Mouse (Mus musculus): ENCODE results near the gene Galntl6. TPM values are rescaled to one million over a fixed set of nuclear protein-coding genes. Genes with fewer than 3 reads are reported as not detected.

Gene Galntl6
- polyA plus RNA-seq, 1 experiment from 2014 or later = 1.2 TPM

DNA sequence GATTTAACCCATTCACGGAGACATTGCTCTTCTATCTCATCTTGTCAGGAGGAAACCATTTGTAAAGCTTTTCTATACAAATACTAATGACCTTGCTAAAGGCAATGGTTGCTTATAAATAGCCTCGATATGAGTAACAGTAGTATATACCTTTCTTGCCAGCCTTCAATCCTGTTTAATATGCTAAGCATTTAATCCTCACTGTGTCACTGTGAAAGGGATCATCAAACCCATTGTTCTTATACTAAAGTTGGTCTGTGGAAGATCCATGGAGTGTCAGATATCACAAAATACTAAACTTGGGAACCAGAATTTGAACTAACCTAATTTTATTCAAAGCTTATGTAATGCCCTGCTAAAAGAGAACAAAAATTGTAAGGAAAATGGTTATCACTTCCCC lies 8.0 kb downstream of the Galntl6 start:
- Histone ChIP-seq H3K27me3 (replicated peaks; ENCODE audit: control insufficient read depth, insufficient read depth, low read length) (no peaks in the 10 kb centered on the region), H3K4me3 (ENCODE audit: low read depth, low read length) (no peak overlapping the region), H3K9ac (ENCODE audit: low read depth, low read length) (no peak overlapping the region), H3K27ac (replicated peaks; ENCODE audit: low read depth, low read length) (no peak overlapping the region), H3K9me3 (ENCODE audit: control insufficient read depth, low read length) (no peaks in the 10 kb centered on the region), H3K4me2 (ENCODE audit: low read depth, low read length) (no peak overlapping the region), H3K4me1 (ENCODE audit: control insufficient read depth, insufficient read depth, low read length) (no peaks in the 10 kb centered on the region), H3K36me3 (ENCODE audit: control insufficient read depth, insufficient read depth, low read length) (no peaks in the 10 kb centered on the region)
- ATAC-seq (ENCODE audit: low read depth) (no peak), DNase-seq (ENCODE audit: low spot score) (no peak)
- 32% methylated on average over 2 of the region's 2 CpGs for WGBS

DNA sequence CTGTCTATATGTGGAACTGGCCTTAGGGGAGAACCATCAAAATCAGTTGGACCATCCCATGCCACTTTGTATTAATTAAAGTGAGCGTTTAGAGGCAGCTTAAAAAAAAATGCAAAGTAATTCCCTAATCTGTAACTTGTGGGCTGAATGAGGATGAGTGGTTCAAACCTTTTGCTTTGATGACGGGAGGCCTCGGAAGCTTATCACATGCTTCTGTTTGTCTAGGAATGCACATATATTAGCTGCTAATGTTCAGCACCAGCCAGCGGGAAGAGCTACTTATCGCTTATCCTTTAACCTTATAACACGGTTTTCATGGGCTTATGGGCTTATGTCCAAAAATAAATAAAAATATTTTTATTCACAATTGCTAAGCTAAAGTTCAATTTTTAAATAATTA lies 16.5 kb downstream of the Galntl6 start:
- Histone ChIP-seq H3K36me3 (ENCODE audit: control insufficient read depth, insufficient read depth, low read length) (no peaks in the 10 kb centered on the region), H3K4me3 (ENCODE audit: low read depth, low read length) (no peak overlapping the region), H3K27me3 (replicated peaks; ENCODE audit: control insufficient read depth, insufficient read depth, low read length) (no peaks in the 10 kb centered on the region), H3K4me1 (ENCODE audit: control insufficient read depth, insufficient read depth, low read length) (no peaks in the 10 kb centered on the region), H3K9ac (ENCODE audit: low read depth, low read length) (no peak overlapping the region), H3K4me2 (ENCODE audit: low read depth, low read length) (no peak overlapping the region), H3K9me3 (ENCODE audit: control insufficient read depth, low read length) (no peaks in the 10 kb centered on the region), H3K27ac (replicated peaks; ENCODE audit: low read depth, low read length) (no peak overlapping the region)
- 76% methylated on average over 6 of the region's 6 CpGs for WGBS
- ATAC-seq (ENCODE audit: low read depth) = no peak
- no peak for DNase-seq (ENCODE audit: low spot score)

DNA sequence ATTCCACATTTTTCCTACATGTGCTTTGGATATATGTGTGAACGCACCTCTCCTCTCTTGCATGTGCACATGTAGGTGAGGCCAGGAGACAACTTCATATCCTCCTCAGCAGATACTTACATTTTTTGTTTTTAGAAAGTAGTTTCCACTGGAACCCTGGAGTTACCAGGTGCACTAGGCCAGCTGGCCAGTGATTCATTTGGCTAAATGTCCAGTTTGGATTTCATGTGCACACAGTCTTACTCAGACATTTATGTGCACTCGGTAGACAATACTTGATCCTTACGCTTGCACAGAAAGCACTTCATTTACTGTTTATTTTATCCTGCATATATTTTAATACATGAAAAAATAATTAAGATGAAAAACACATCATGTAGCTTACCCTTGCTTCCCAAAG lies 21.8 kb downstream of the Galntl6 start:
- WGBS = 90% methylated on average over 3 of the region's 3 CpGs
- no peak overlapping the region for H3K27ac ChIP-seq (replicated peaks; ENCODE audit: low read depth, low read length)
- no peak overlapping the region for H3K4me3 ChIP-seq (ENCODE audit: low read depth, low read length)
- H3K9ac ChIP-seq (ENCODE audit: low read depth, low read length) = no peak overlapping the region
- H3K9me3 ChIP-seq (ENCODE audit: control insufficient read depth, low read length) = no peaks in the 10 kb centered on the region
- no peak for ATAC-seq (ENCODE audit: low read depth)
- H3K4me2 ChIP-seq (ENCODE audit: low read depth, low read length) = no peak overlapping the region
- H3K36me3 ChIP-seq (ENCODE audit: control insufficient read depth, insufficient read depth, low read length) = no peaks in the 10 kb centered on the region
- DNase-seq (ENCODE audit: low spot score) = no peak
- H3K4me1 ChIP-seq (ENCODE audit: control insufficient read depth, insufficient read depth, low read length) = no peaks in the 10 kb centered on the region
- H3K27me3 ChIP-seq (replicated peaks; ENCODE audit: control insufficient read depth, insufficient read depth, low read length) = no peaks in the 10 kb centered on the region

DNA sequence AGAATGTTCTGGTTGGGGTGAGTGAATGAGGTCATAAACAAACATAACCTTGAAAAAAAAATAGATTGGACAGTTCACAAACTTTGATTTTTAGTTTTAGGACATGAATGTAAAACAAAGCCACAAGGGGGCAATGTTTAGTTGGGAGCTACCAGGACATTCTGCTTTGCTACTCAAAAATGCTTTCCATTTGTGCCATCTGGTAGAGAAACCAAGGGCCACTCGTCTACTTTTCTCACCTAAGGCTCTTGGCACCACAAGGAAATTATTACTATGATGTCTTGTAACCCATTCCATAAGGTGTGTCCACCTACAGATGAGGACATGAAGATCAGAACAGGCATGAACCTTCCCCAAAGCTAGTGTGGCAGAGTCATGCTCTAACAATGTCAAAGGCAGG lies 26.0 kb downstream of the Galntl6 start:
- ATAC-seq (ENCODE audit: low read depth) (no peak), DNase-seq (ENCODE audit: low spot score) (peak; percentile 50)
- Histone ChIP-seq H3K4me1 (ENCODE audit: control insufficient read depth, insufficient read depth, low read length) (no peaks in the 10 kb centered on the region), H3K4me3 (ENCODE audit: low read depth, low read length) (no peak overlapping the region), H3K4me2 (ENCODE audit: low read depth, low read length) (no peak overlapping the region), H3K27ac (replicated peaks; ENCODE audit: low read depth, low read length) (no peak overlapping the region), H3K9me3 (ENCODE audit: control insufficient read depth, low read length) (no peaks in the 10 kb centered on the region), H3K9ac (ENCODE audit: low read depth, low read length) (no peak overlapping the region), H3K27me3 (replicated peaks; ENCODE audit: control insufficient read depth, insufficient read depth, low read length) (no peaks in the 10 kb centered on the region), H3K36me3 (ENCODE audit: control insufficient read depth, insufficient read depth, low read length) (no peaks in the 10 kb centered on the region)
- WGBS = 12% methylated on average over 1 of the region's 1 CpGs

DNA sequence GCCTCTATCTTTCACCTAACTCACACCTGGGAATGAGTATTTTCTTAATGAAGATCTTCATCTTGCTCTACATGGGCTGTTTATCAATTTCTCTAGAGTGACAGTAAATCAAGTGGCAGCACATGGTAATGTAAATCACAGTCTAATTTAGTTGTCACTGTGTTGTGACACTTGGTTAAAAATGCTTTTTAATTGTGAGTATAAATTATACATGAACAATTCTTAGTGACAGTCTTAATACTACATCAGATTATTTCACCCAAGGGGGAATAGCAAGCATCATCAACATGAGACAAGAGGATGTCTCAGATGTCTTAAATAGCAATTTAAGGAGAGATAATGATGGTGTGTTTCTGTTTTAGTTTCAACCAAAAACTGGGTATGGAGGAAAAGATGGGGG lies 88.1 kb downstream of the Galntl6 start:
- DNase-seq (ENCODE audit: low spot score) = no peak
- Histone ChIP-seq H3K4me1 (ENCODE audit: control insufficient read depth, insufficient read depth, low read length) (no peaks in the 10 kb centered on the region), H3K9ac (ENCODE audit: low read depth, low read length) (no peak overlapping the region), H3K27me3 (replicated peaks; ENCODE audit: control insufficient read depth, insufficient read depth, low read length) (no peaks in the 10 kb centered on the region), H3K4me2 (ENCODE audit: low read depth, low read length) (no peak overlapping the region), H3K9me3 (ENCODE audit: control insufficient read depth, low read length) (no peaks in the 10 kb centered on the region), H3K27ac (replicated peaks; ENCODE audit: low read depth, low read length) (no peak overlapping the region), H3K4me3 (ENCODE audit: low read depth, low read length) (no peak overlapping the region), H3K36me3 (ENCODE audit: control insufficient read depth, insufficient read depth, low read length) (no peaks in the 10 kb centered on the region)
- no peak for ATAC-seq (ENCODE audit: low read depth)

DNA sequence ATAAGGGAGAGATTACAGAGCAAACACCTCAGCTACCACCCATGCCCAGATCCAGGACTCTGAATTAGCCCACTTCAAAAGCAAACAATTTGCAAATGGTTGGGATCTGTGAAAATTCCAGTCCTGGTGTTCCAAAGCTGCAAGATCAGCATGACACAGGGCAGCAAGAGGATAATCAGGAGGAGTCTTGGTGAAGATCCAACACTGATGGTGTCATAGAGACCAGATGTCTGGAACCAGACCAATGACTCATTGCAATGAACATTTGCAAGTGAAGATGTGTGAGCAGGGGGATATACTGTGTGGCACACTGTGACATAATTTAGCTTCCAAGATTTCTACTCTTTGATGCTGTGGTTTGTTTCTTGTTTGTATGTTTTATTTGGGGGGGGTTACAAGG lies 107.2 kb downstream of the Galntl6 start:
- Histone ChIP-seq H3K27ac (replicated peaks; ENCODE audit: low read depth, low read length) (no peak overlapping the region), H3K4me2 (ENCODE audit: low read depth, low read length) (no peak overlapping the region), H3K4me1 (ENCODE audit: control insufficient read depth, insufficient read depth, low read length) (no peaks in the 10 kb centered on the region), H3K36me3 (ENCODE audit: control insufficient read depth, insufficient read depth, low read length) (no peaks in the 10 kb centered on the region), H3K9me3 (ENCODE audit: control insufficient read depth, low read length) (no peaks in the 10 kb centered on the region), H3K9ac (ENCODE audit: low read depth, low read length) (no peak overlapping the region), H3K27me3 (replicated peaks; ENCODE audit: control insufficient read depth, insufficient read depth, low read length) (no peaks in the 10 kb centered on the region), H3K4me3 (ENCODE audit: low read depth, low read length) (no peak overlapping the region)
- ATAC-seq (ENCODE audit: low read depth) = no peak
- DNase-seq (ENCODE audit: low spot score) = peak; percentile 45

DNA sequence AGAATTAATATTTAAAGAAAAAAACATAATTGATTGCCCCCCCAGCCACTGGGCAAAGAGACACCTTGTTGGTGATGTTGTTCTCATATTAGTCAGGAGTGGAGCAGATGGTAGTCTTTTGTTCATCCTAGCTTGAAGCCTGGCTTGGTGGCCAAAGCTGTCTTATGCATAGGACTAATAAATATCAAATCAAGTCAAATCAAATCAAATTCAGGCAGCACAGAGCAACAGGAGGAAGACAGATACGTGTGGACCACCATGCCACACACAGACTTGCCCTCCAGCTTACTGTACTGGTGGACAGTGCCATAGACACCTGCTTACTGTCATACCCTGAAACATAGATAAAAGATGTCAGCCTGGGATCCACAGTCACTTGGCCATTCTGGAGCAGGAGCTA lies 110.6 kb downstream of the Galntl6 start:
- Histone ChIP-seq H3K36me3 (ENCODE audit: control insufficient read depth, insufficient read depth, low read length) (no peaks in the 10 kb centered on the region), H3K9me3 (ENCODE audit: control insufficient read depth, low read length) (no peaks in the 10 kb centered on the region), H3K4me3 (ENCODE audit: low read depth, low read length) (no peak overlapping the region), H3K27ac (replicated peaks; ENCODE audit: low read depth, low read length) (no peak overlapping the region), H3K4me2 (ENCODE audit: low read depth, low read length) (no peak overlapping the region), H3K27me3 (replicated peaks; ENCODE audit: control insufficient read depth, insufficient read depth, low read length) (no peaks in the 10 kb centered on the region), H3K9ac (ENCODE audit: low read depth, low read length) (no peak overlapping the region), H3K4me1 (ENCODE audit: control insufficient read depth, insufficient read depth, low read length) (no peaks in the 10 kb centered on the region)
- 77% methylated on average over 1 of the region's 1 CpGs for WGBS
- DNase-seq (ENCODE audit: low spot score) (no peak), ATAC-seq (ENCODE audit: low read depth) (no peak)

DNA sequence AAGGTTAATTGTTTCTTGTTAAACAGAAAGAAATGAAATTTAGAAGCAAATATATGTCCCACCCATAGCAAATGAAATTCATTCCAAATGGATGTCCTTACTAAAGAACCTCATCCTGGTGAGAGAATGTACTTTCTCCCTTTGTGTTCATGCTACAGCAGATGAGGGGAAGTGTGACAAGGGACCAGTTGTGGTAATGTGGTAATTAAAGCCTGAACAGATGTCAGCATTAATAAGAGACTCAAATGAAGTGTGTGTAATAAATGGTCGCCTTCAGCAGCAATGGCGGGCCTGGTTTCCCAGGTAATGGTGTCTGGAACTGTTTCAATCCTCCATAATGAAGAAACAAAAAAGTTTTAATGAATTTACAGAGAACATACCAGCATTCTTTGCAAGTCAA lies 158.7 kb downstream of the Galntl6 start:
- peaks cover 5% of the 10 kb centered on the region; the same call in 1 of the 2 replicates for H3K9me3 ChIP-seq (ENCODE audit: control insufficient read depth, low read length)
- 83% methylated on average over 2 of the region's 2 CpGs for WGBS

DNA sequence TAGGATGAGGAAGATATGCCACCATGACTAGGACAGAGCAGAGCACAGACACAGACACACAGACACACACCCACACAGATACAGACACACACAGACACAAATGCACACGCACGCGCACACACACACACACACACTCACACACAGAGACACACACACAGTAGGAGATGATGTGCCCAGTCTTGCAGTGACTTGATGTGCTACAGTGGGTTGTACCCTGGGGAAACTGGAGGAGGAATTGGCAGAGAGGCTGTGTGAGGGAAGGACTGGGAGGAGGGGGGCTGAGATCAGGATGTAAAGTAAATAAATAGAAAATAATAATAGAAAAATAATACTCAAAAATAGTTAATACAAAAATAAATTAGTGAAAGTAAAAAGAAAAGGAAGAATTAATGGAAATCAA lies 174.5 kb downstream of the Galntl6 start:
- no peak overlapping the region for H3K4me3 ChIP-seq (ENCODE audit: low read depth, low read length)
- 96% methylated on average over 3 of the region's 3 CpGs for WGBS
- DNase-seq (ENCODE audit: low spot score) = no peak
- no peak for ATAC-seq (ENCODE audit: low read depth)
- H3K9me3 ChIP-seq (ENCODE audit: control insufficient read depth, low read length) = no peaks in the 10 kb centered on the region
- no peak overlapping the region for H3K9ac ChIP-seq (ENCODE audit: low read depth, low read length)
- H3K27me3 ChIP-seq (replicated peaks; ENCODE audit: control insufficient read depth, insufficient read depth, low read length) = no peaks in the 10 kb centered on the region
- H3K27ac ChIP-seq (replicated peaks; ENCODE audit: low read depth, low read length) = no peak overlapping the region
- no peaks in the 10 kb centered on the region for H3K4me1 ChIP-seq (ENCODE audit: control insufficient read depth, insufficient read depth, low read length)
- no peaks in the 10 kb centered on the region for H3K36me3 ChIP-seq (ENCODE audit: control insufficient read depth, insufficient read depth, low read length)
- H3K4me2 ChIP-seq (ENCODE audit: low read depth, low read length) = no peak overlapping the region

More for the DNA sequence above, 158.7 kb downstream of the Galntl6 start:
- no peaks in the 10 kb centered on the region for H3K27me3 ChIP-seq (replicated peaks; ENCODE audit: control insufficient read depth, insufficient read depth, low read length)
- H3K4me2 ChIP-seq (ENCODE audit: low read depth, low read length) = no peak overlapping the region
- no peak overlapping the region for H3K9ac ChIP-seq (ENCODE audit: low read depth, low read length)
- H3K36me3 ChIP-seq (ENCODE audit: control insufficient read depth, insufficient read depth, low read length) = no peaks in the 10 kb centered on the region
- DNase-seq (ENCODE audit: low spot score) = no peak
- H3K4me3 ChIP-seq (ENCODE audit: low read depth, low read length) = no peak overlapping the region
- H3K27ac ChIP-seq (replicated peaks; ENCODE audit: low read depth, low read length) = no peak overlapping the region
- H3K4me1 ChIP-seq (ENCODE audit: control insufficient read depth, insufficient read depth, low read length) = no peaks in the 10 kb centered on the region
- ATAC-seq (ENCODE audit: low read depth) = no peak
